Mouse (Mus musculus) regulatory T cell (primary cell): ENCODE data around the gene Nop9.

Experiments used
- in situ Hi-C: fragments of 300-600 bp; cut with MboI, MseI; formaldehyde crosslinking; loops from one replicate; pipeline ENCODE4 v1.15.1; 2025; ENCODE audit warnings: high pct_unique_total_duplicates

Gene Nop9

GRCm38 (mm10) chr14:55769087-55769703 lies 23.7 kb downstream of the Nop9 start:
- in situ Hi-C loops, result no loop called here

- in situ Hi-C loops, result loop anchor here (5.0 kb wide), 2 partner anchors 56 to 86 kb away; no protein-coding TSS in a partner anchor
These were observed 31.2 kb downstream of the Nop9 start for GRCm38 (mm10) chr14:55776711-55777110.

GRCm38 (mm10) chr14:55777176-55777575 lies 31.7 kb downstream of the Nop9 start:
- in situ Hi-C loops, result loop anchor here (5.0 kb wide), 2 partner anchors 55 to 85 kb away; no protein-coding TSS in a partner anchor

GRCm38 (mm10) chr14:55777806-55778205 lies 32.3 kb downstream of the Nop9 start:
- in situ Hi-C loops, result loop anchor here (5.0 kb wide), 2 partner anchors 54 to 84 kb away; no protein-coding TSS in a partner anchor

- in situ Hi-C loops, result loop anchor here (5.0 kb wide), 2 partner anchors 54 to 84 kb away; no protein-coding TSS in a partner anchor
These were observed 33.2 kb downstream of the Nop9 start for GRCm38 (mm10) chr14:55778686-55779085.

- in situ Hi-C loops, result loop anchor here (5.0 kb wide), 2 partner anchors 53 to 83 kb away; no protein-coding TSS in a partner anchor
These were observed 34.2 kb downstream of the Nop9 start for GRCm38 (mm10) chr14:55779656-55780055.

GRCm38 (mm10) chr14:55780736-55781135 lies 35.2 kb downstream of the Nop9 start:
- in situ Hi-C loops, result no loop called here

GRCm38 (mm10) chr14:55781310-55781709 lies 35.8 kb downstream of the Nop9 start:
- in situ Hi-C loops, result no loop called here

GRCm38 (mm10) chr14:55782361-55782960 lies 37.0 kb downstream of the Nop9 start:
- in situ Hi-C loops, result no loop called here

GRCm38 (mm10) chr14:55783171-55783957 lies 37.9 kb downstream of the Nop9 start:
- in situ Hi-C loops, result no loop called here

GRCm38 (mm10) chr14:55783958-55784235 lies 38.4 kb downstream of the Nop9 start, which contains the start of gene Adcy4:
Adcy4 (minus strand) TSS chr14:55784095.
- in situ Hi-C loops, result no loop called here

GRCm38 (mm10) chr14:55785195-55785594 lies 39.7 kb downstream of the Nop9 start:
- in situ Hi-C loops, result no loop called here

- in situ Hi-C loops, result no loop called here
These were observed 42.2 kb downstream of the Nop9 start for GRCm38 (mm10) chr14:55787731-55788130.

- in situ Hi-C loops, result no loop called here
These were observed 43.0 kb downstream of the Nop9 start, which contains the start of gene Ripk3 for GRCm38 (mm10) chr14:55788256-55789050. Ripk3 (minus strand) TSS chr14:55788865.

GRCm38 (mm10) chr14:55793461-55793860 lies 48.0 kb downstream of the Nop9 start:
- in situ Hi-C loops, result no loop called here

- in situ Hi-C loops, result no loop called here
These were observed 48.5 kb downstream of the Nop9 start for GRCm38 (mm10) chr14:55793946-55794345.

GRCm38 (mm10) chr14:55795380-55796163 lies 50.1 kb downstream of the Nop9 start:
- in situ Hi-C loops, result no loop called here
